Mouse (Mus musculus) layer of hippocampus, postnatal 10 days (tissue): Measurements from ENCODE around the gene Pced1b. TPM values are rescaled to one million over a fixed set of nuclear protein-coding genes. Genes with fewer than 3 reads are reported as not detected.

Source experiments
- DNase-seq, 2 experiments: peaks; one replicate each; pipeline ENCODE4 v3.0.0; 2021; ENCODE audit warnings: low spot score in 2 of 2
- total RNA-seq, 2 experiments: library from RNA; stranded (reverse); gene quantifications; 2 replicates each; pipeline ENCODE4 v1.2.3; 2021

Gene Pced1b
- total RNA-seq, 2 experiments from 2014 or later, result 5.7 to 9.5 TPM

GRCm38 (mm10) chr15:97429201-97429900 lies 182.4 kb downstream of the Pced1b start:
- DNase-seq, result no peak

GRCm38 (mm10) chr15:97431533-97431932 lies 184.6 kb downstream of the Pced1b start:
- DNase-seq, result no peak

DNA sequence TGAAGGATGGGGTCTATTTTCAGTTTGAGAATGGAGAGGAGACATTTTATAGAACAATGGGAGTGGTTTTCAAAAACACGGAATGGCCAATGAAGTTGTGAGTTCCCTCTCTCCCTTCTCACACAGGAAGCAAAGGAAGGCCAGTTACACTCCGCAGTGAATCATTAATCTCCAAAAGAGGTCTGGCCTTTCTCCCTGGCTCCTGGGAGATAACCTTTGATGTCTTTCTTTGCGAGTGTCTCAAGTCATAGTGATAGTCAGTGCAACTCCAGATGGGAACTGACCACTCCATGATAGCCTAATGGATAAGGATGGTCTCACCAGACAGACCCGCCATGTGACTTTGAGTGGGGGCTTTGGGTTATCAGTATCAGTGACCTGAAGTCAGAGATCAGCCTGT lies 185.3 kb downstream of the Pced1b start:
- DNase-seq, result no peak

Other genes starting within 250 kb of the Pced1b start
- 1 to 10 TPM; 1.3 TPM for gene Slc38a4, start 191.2 kb upstream of the Pced1b start, total RNA-seq
- 10 to 100 TPM; 14.9 to 15.6 TPM for gene Amigo2, start 180 bp downstream of the Pced1b start, total RNA-seq